Mouse (Mus musculus): ENCODE measurements around the gene Armc12. TPM values are rescaled to one million over a fixed set of nuclear protein-coding genes. Genes with fewer than 3 reads are reported as not detected.
A peak's percentile ranks its signal among the peaks of the same experiment; 100 is the strongest.

Gene Armc12
- total and polyA plus RNA-seq, 3 experiments, result 0.15 TPM; not detected in 2

DNA sequence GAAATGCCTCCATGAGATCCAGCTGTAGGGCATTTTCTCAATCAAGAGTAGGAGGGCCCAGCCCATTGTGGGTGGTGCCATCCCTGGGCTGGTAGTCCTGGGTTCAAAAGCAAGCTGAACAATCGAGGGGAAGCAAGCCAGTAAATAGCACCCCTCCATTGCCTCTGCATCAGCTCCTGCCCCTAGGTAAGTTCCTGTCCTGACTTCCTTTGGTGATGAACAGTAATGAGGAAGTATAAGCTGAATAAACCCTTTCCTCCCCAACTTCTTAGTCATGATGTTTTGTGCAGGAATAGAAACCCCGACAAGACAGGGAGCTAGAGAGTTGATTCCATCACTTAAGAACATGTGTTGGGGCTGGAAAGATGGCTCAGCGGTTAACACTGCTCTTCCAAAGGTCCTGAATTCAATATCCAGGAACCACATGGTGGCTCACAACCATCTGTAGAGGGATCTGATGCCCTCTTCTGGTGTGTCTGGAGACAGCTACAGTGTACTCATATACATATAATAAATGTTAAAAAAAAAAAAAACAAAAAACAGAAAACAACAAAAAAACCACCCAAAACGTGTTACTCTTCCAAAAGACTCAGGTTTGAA is 5.7 kb upstream of the Armc12 start:
- peaks cover 0 to 23% of the 10 kb centered on the region in 2 experiments; a peak in 2 of 4 replicates for H3K36me3 ChIP-seq (ENCODE audit: control insufficient read depth in 1 of 2, insufficient read depth in 2 of 2, low read length in 2 of 2)
- no peaks in the 10 kb centered on the region for H3K9me3 ChIP-seq (replicated peaks; ENCODE audit: insufficient read depth, low read length)
- no peak overlapping the region for H3K9ac ChIP-seq (ENCODE audit: control insufficient read depth, low read depth, low read length, poor library complexity, severe bottlenecking)
- no peaks in the 10 kb centered on the region for H3K27me3 ChIP-seq (ENCODE audit: control insufficient read depth in 1 of 2, insufficient read depth in 2 of 2, low read length in 2 of 2)
- peak overlapping the region; percentile 93 for H3K27ac ChIP-seq (ENCODE audit: control insufficient read depth, low read depth, low read length)
- DNase-seq (ENCODE audit: low read depth, low spot score), result peak; percentile 67
- peaks cover 5% of the 10 kb centered on the region; the same call in 1 of the 2 replicates for H3K79me2 ChIP-seq (ENCODE audit: control insufficient read depth, insufficient read depth, low read length, poor library complexity)
- TF ChIP-seq ELF1 (IDR thresholded peaks at IDR 0.05; ENCODE audit: low read depth, low read length) (0 out of 2 replicates have a peak, but pooled peaks have one; percentile 14), MYC (IDR thresholded peaks at IDR 0.05; ENCODE audit: low read depth, low read length) (peak; percentile 61; the same call in 1 of the 2 replicates), TBP (IDR thresholded peaks at IDR 0.05; ENCODE audit: low read depth, low read length) (peak; percentile 60; the same call in 1 of the 2 replicates), USF2 (IDR thresholded peaks at IDR 0.05; ENCODE audit: borderline replicate concordance in 1 of 2, insufficient read depth in 1 of 2, low read depth in 1 of 2, low read length in 2 of 2) (no peak), MEF2A (IDR thresholded peaks at IDR 0.05; ENCODE audit: extremely low read depth, insufficient replicate concordance, low read depth, low read length, poor library complexity, severe bottlenecking) (no peak), UBTF (IDR thresholded peaks at IDR 0.05; ENCODE audit: borderline replicate concordance, insufficient read depth, low read depth, low read length) (no peak), ZNF384 (IDR thresholded peaks at IDR 0.05; ENCODE audit: low read depth, low read length) (peak; percentile 40; the same call in 1 of the 2 replicates), HCFC1 (IDR thresholded peaks at IDR 0.05; ENCODE audit: low read depth, low read length) (no peak), SIN3A (IDR thresholded peaks at IDR 0.05; ENCODE audit: low read length) (no peak), POLR2A (IDR thresholded peaks at IDR 0.05; ENCODE audit: control insufficient read depth in 1 of 2, insufficient read depth in 1 of 2, low read depth in 1 of 2, low read length in 2 of 2, poor library complexity in 1 of 2) (peak in 1 of 2 experiments; percentile 29; a peak in 1 of 4 replicates), ETS1 (IDR thresholded peaks at IDR 0.05; ENCODE audit: low read depth, low read length) (no peak), RAD21 (IDR thresholded peaks at IDR 0.05; ENCODE audit: low read depth, low read length) (no peak), NELFE (IDR thresholded peaks at IDR 0.05; ENCODE audit: low read depth, low read length) (no peak), TAL1 (IDR thresholded peaks at IDR 0.05; ENCODE audit: low read length) (no peak)
- H3K4me3 ChIP-seq (ENCODE audit: control insufficient read depth in 1 of 2, insufficient read depth in 1 of 2, low read depth in 2 of 2, low read length in 2 of 2), result no peak overlapping the region
- H3K4me1 ChIP-seq (ENCODE audit: control insufficient read depth in 1 of 2, insufficient read depth in 2 of 2, low read length in 2 of 2), result peaks cover 8 to 27% of the 10 kb centered on the region in 2 experiments; a peak in 3 of 4 replicates

DNA sequence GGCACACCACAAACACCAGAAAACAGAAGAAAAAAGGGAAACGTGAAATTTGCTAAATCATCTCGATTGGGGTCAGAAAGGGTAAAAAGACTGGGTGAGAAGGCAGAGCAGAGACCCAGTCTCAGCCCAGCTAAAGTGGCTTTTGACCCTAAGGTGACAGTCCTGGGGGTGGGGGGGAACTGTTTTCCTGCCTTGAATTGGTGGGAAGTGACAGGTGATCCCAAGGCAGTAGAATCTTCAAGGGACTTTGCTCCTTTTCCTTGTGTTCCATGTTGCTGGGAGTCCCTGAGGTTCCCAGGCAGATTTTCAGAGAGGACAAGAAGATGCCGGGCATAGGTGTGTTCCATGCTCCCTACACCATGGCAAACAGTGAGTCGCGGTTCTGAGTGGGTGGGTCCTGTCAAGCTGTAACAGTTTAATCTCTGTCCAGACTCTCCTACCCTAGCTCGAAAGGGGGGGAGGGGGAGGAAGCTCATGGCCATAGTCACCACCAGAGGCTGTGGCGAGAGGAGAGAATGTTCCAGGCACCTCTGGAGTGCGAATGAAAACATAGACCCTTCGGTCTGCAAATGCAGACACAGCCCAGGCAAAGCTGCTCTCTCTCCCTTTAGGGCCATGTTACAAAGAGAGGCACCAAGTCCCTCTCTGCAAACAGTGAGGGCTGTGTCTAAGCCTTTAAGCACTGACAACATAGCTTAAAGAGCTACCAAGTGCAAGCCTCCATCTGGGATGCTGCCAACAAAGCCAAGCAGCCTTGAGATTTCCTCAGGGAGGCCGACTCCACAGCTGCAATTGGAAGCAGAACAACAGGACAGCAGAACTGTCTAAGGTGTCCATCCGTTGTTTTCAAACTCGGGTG is 3.2 kb upstream of the Armc12 start:
- Histone ChIP-seq H3K4me1 (ENCODE audit: control insufficient read depth in 1 of 2, insufficient read depth in 2 of 2, low read length in 2 of 2) (peaks cover 8 to 21% of the 10 kb centered on the region in 2 experiments; a peak in 3 of 4 replicates), H3K79me2 (ENCODE audit: control insufficient read depth, insufficient read depth, low read length, poor library complexity) (peaks cover 5% of the 10 kb centered on the region; the same call in 1 of the 2 replicates), H3K4me3 (ENCODE audit: control insufficient read depth in 1 of 2, insufficient read depth in 1 of 2, low read depth in 2 of 2, low read length in 2 of 2) (peak overlapping the region; percentile 26 to 34), H3K9me3 (replicated peaks; ENCODE audit: insufficient read depth, low read length) (no peaks in the 10 kb centered on the region), H3K36me3 (ENCODE audit: control insufficient read depth in 1 of 2, insufficient read depth in 2 of 2, low read length in 2 of 2) (peaks cover 0 to 17% of the 10 kb centered on the region in 2 experiments; a peak in 2 of 4 replicates), H3K27me3 (ENCODE audit: control insufficient read depth in 1 of 2, insufficient read depth in 2 of 2, low read length in 2 of 2) (no peaks in the 10 kb centered on the region), H3K9ac (ENCODE audit: control insufficient read depth, low read depth, low read length, poor library complexity, severe bottlenecking) (peak overlapping the region; percentile 20), H3K27ac (ENCODE audit: control insufficient read depth, low read depth, low read length) (no peak overlapping the region)
- TF ChIP-seq MAFK (IDR thresholded peaks at IDR 0.05; ENCODE audit: borderline replicate concordance, low read depth, low read length), result 0 out of 2 replicates have a peak, but pooled peaks have one; percentile 40
- no peak for TF ChIP-seq ZC3H11A (IDR thresholded peaks at IDR 0.05; ENCODE audit: low read depth, low read length)
- TF ChIP-seq SIN3A (IDR thresholded peaks at IDR 0.05; ENCODE audit: low read length), result 0 out of 2 replicates have a peak, but pooled peaks have one; percentile 15
- no peak for TF ChIP-seq MYC (IDR thresholded peaks at IDR 0.05; ENCODE audit: low read depth, low read length)
- TF ChIP-seq EP300 (IDR thresholded peaks at IDR 0.05; ENCODE audit: low read depth in 1 of 2, low read length in 2 of 2), result peak in 1 of 2 experiments; percentile 12; a peak in 1 of 4 replicates
- TF ChIP-seq NRF1 (IDR thresholded peaks at IDR 0.05; ENCODE audit: insufficient read depth, low read depth, low read length, poor library complexity, severe bottlenecking), result no peak
- DNase-seq (ENCODE audit: low read depth, low spot score), result peak; percentile 38
